Mouse (Mus musculus) spleen, adult 2 months (tissue): ENCODE results near the gene Smyd5.

Experiments used
- CTCF ChIP-seq: fragments of 200-500 bp; IDR thresholded peaks from 2 replicates; pipeline ENCODE4 v1.5.1; 2011; ENCODE audit warnings: mild to moderate bottlenecking, inconsistent platforms; ENCODE audit not compliant: insufficient read depth, insufficient read length, insufficient replicate concordance; ENCODE audit errors: extremely low read depth
- POLR2A ChIP-seq: fragments of 200-500 bp; IDR thresholded peaks from 2 replicates; pipeline ENCODE4 v1.6.1; 2011; ENCODE audit warnings: low read depth, low read length, inconsistent platforms

DNA sequence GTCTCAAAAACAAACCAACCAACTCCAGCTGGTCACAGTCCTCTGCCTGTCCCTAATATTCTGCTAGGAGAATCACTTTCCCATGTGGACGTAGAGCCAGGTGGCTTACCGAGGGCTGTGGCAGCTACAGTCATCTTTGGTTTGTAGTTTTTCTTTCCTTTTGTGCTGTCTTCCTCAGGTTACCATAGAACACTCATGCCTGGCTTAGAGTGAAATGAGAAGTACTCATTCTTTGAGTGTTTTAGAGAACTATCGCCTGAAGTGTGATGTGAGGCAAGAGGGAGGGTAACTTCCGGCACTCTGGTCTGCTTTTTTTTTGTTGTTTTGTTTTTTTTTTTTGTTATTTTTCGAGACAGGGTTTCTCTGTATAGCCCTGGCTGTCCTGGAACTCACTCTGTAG is 2.1 kb downstream of the Smyd5 start:
- TF ChIP-seq CTCF (no peak), POLR2A (no peak)
